16 mouse cellular contexts compared by ENCODE assay signal in the genomic region with DNA sequence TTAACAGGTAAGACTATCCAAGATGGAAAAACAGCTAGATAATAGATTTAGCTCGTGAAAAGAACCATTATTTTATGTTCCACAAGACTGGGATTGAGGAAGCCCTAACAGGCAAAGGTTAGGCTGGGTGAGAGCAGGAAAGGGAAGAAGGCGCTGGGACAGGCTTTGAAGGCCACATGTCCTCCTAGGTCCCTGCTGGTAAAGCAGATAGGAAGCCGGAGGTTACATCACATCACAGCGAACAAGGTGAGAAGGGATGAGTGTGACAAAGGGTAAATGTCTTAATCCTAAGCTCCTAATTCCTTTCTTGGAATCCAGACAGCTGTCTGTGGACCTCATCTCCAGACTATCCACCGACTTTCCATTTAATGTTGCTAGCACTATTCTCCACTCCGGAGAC.
"Had no signal": no experiment of that assay in that cellular context is flagged by ENCODE, and none has a peak within 500 bp of the region (broad histone marks: within the 10 kb centered on the region; RNA-seq: fewer than 3 reads in every experiment).

No protein-coding gene starts in this region.

- H3K4me3 ChIP-seq: limb, embryonic 15.5 days; midbrain, embryonic 10.5 days; neural tube, embryonic 13.5 days had no signal

- H3K27me3 ChIP-seq: limb, embryonic 15.5 days; neural tube, embryonic 13.5 days had no signal

- DNase-seq: kidney, adult 8-10 months; kidney, postnatal 36 days; layer of hippocampus, adult 9-11 months; layer of hippocampus, postnatal 36 days; lung, adult 2 months; lung, postnatal 36 days; midbrain, embryonic 14.5 days; right cerebral cortex, adult 18-20 months; right cerebral cortex, postnatal 25 days; thymus, postnatal 4 days had no signal

- H3K9ac ChIP-seq: limb, embryonic 15.5 days; neural tube, embryonic 13.5 days had no signal

- H3K9me3 ChIP-seq: limb, embryonic 15.5 days had no signal

- H3K4me2 ChIP-seq: limb, embryonic 15.5 days; neural tube, embryonic 13.5 days had no signal

- H3K27ac ChIP-seq: kidney, postnatal 0 days; limb, embryonic 15.5 days; midbrain, embryonic 10.5 days; neural tube, embryonic 13.5 days; stomach, postnatal 0 days had no signal

- ATAC-seq: lung, postnatal 0 days had no signal
